23 mouse cellular contexts compared by ENCODE assay signal in the genomic region with DNA sequence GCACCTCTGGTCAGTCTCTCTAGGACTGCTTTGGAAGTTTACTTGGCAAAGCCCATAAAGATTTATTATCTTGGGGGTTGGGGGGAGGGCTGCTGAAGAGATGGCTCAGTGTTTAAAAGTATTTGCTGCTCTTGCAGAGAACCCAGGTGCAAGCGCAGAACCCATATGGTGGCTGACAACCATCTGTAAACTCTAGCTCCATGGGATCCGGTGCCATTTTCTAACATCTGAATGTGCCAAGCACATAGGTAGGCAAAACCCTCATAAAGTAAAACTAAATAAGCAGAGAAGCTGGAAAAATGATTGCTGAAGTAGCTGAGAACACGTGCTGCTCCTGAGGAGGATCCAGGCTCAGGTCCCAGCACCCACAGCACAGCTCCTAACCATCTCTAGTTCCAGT. TPM values are rescaled to one million over a fixed set of nuclear protein-coding genes. Genes with fewer than 3 reads are reported as not detected.
A peak's percentile ranks its signal among the peaks of the same experiment; 100 is the strongest.
DNase-seq lines count a peak whose midpoint lies in the region; ATAC-seq and TF ChIP-seq lines count a peak whose summit lies in the region.
"Had no signal": no experiment of that assay in that cellular context is flagged by ENCODE, and none has a peak within 500 bp of the region (broad histone marks: within the 10 kb centered on the region; RNA-seq: fewer than 3 reads in every experiment).

No protein-coding gene starts in this region.

- H3K4me1 ChIP-seq in intestine, embryonic 14.5 days (replicated peaks; ENCODE audit: control insufficient read depth, insufficient read depth, low read length): peaks cover 6% of the 10 kb centered on the region; the same call in 1 of the 2 replicates
- no peaks in the 10 kb centered on the region for H3K4me1 ChIP-seq in intestine, postnatal 0 days (replicated peaks; ENCODE audit: control insufficient read depth, insufficient read depth, low read length)
- peaks cover 4% of the 10 kb centered on the region for H3K4me1 ChIP-seq in testis, adult 2 months (ENCODE audit: control insufficient read depth, insufficient read depth, low read length)
- H3K4me1 ChIP-seq: embryonic facial prominence, embryonic 12.5 days; hindbrain, embryonic 12.5 days; hindbrain, embryonic 15.5 days had no signal

- whole genome bisulfite sequencing in intestine, embryonic 14.5 days: 42% methylated on average over 3 of the region's 3 CpGs
- WGBS in intestine, postnatal 0 days: 55% methylated on average over 3 of the region's 3 CpGs

- no peak for DNase-seq in intestine, embryonic 14.5 days (ENCODE audit: low spot score)
- DNase-seq in layer of hippocampus, adult 2 months (ENCODE audit: low spot score in 2 of 2): peak in 1 of 2 experiments; percentile 66
- no peak for DNase-seq in layer of hippocampus, postnatal 14 days (ENCODE audit: low spot score in 2 of 2)
- DNase-seq in testis, postnatal 10 days (ENCODE audit: low spot score): no peak
- DNase-seq: adrenal gland, postnatal 10 days; adrenal gland, postnatal 36 days; cerebellum, adult 11 months; cerebellum, adult 2 months; cerebellum, adult 9-11 months; cerebellum, postnatal 25 days; forebrain, postnatal 0 days; gastrocnemius, adult 2 months; gastrocnemius, postnatal 14 days; heart, adult 11 months had no signal

- H3K36me3 ChIP-seq in intestine, embryonic 14.5 days (ENCODE audit: control insufficient read depth, insufficient read depth, low read length): peaks cover 60% of the 10 kb centered on the region
- peaks cover 44% of the 10 kb centered on the region for H3K36me3 ChIP-seq in intestine, postnatal 0 days (ENCODE audit: control insufficient read depth, insufficient read depth)
- peaks cover 9% of the 10 kb centered on the region for H3K36me3 ChIP-seq in testis, adult 2 months (ENCODE audit: control insufficient read depth, insufficient read depth, low read length)

- peak overlapping the region; percentile 23; the same call in 1 of the 2 replicates for H3K27ac ChIP-seq in intestine, embryonic 14.5 days (ENCODE audit: low read depth)
- H3K27ac ChIP-seq in intestine, postnatal 0 days (ENCODE audit: low read depth, low read length): no peak overlapping the region
- peak overlapping the region; percentile 53 for H3K27ac ChIP-seq in layer of hippocampus, adult 2 months
- H3K27ac ChIP-seq in testis, adult 2 months (ENCODE audit: control insufficient read depth, insufficient read depth, low read depth, low read length): peak overlapping the region; percentile 92
- H3K27ac ChIP-seq: embryonic facial prominence, embryonic 12.5 days; embryonic facial prominence, embryonic 15.5 days; gastrocnemius, adult 2 months; hindbrain, embryonic 12.5 days; hindbrain, embryonic 15.5 days had no signal

- H3K9ac ChIP-seq in intestine, embryonic 14.5 days (ENCODE audit: low read length): no peak overlapping the region
- H3K9ac ChIP-seq in intestine, postnatal 0 days (ENCODE audit: low read depth, low read length): no peak overlapping the region
- H3K9ac ChIP-seq: embryonic facial prominence, embryonic 12.5 days; embryonic facial prominence, embryonic 15.5 days; forebrain, postnatal 0 days; hindbrain, embryonic 12.5 days; hindbrain, embryonic 15.5 days had no signal

- no peak for TF ChIP-seq POLR2A in testis, adult 2 months (IDR thresholded peaks at IDR 0.05; ENCODE audit: control insufficient read depth, low read depth, low read length)

- no peaks in the 10 kb centered on the region for H3K9me3 ChIP-seq in intestine, embryonic 14.5 days (ENCODE audit: control insufficient read depth, low read length)
- no peaks in the 10 kb centered on the region for H3K9me3 ChIP-seq in intestine, postnatal 0 days (ENCODE audit: control insufficient read depth)
- H3K9me3 ChIP-seq: embryonic facial prominence, embryonic 12.5 days; embryonic facial prominence, embryonic 15.5 days; hindbrain, embryonic 12.5 days; hindbrain, embryonic 15.5 days had no signal

- H3K4me2 ChIP-seq in intestine, embryonic 14.5 days (ENCODE audit: low read length): no peak overlapping the region
- no peak overlapping the region for H3K4me2 ChIP-seq in intestine, postnatal 0 days (replicated peaks; ENCODE audit: low read depth)
- H3K4me2 ChIP-seq: embryonic facial prominence, embryonic 12.5 days; embryonic facial prominence, embryonic 15.5 days; heart, embryonic 11.5 days; hindbrain, embryonic 12.5 days; hindbrain, embryonic 15.5 days had no signal

- H3K27me3 ChIP-seq in intestine, embryonic 14.5 days (replicated peaks; ENCODE audit: control insufficient read depth, insufficient read depth, low read length): no peaks in the 10 kb centered on the region
- no peaks in the 10 kb centered on the region for H3K27me3 ChIP-seq in intestine, postnatal 0 days (replicated peaks; ENCODE audit: control insufficient read depth, insufficient read depth, low read length)
- H3K27me3 ChIP-seq in testis, adult 2 months (ENCODE audit: control insufficient read depth, insufficient read depth, low read length): no peaks in the 10 kb centered on the region
- H3K27me3 ChIP-seq: embryonic facial prominence, embryonic 12.5 days; embryonic facial prominence, embryonic 15.5 days; hindbrain, embryonic 12.5 days; hindbrain, embryonic 15.5 days had no signal

- no peak for ATAC-seq in intestine, embryonic 14.5 days (replicated peaks; ENCODE audit: low FRiP score, low TSS enrichment, low read depth)
- no peak for ATAC-seq in intestine, postnatal 0 days
- ATAC-seq: activated CD4-positive, CD25-positive, alpha-beta regulatory T cell, adult 4 months; forebrain, embryonic 14.5 days; forebrain, postnatal 0 days had no signal

- H3K4me3 ChIP-seq in intestine, embryonic 14.5 days (ENCODE audit: low read depth, low read length): no peak overlapping the region
- no peak overlapping the region for H3K4me3 ChIP-seq in intestine, postnatal 0 days (ENCODE audit: low read depth, low read length)
- H3K4me3 ChIP-seq in layer of hippocampus, adult 2 months: no peak overlapping the region
- peak overlapping the region; percentile 89 for H3K4me3 ChIP-seq in testis, adult 2 months (ENCODE audit: control insufficient read depth, low read depth, low read length)
- H3K4me3 ChIP-seq: embryonic facial prominence, embryonic 12.5 days; embryonic facial prominence, embryonic 15.5 days; gastrocnemius, adult 2 months; hindbrain, embryonic 12.5 days; hindbrain, embryonic 15.5 days had no signal

- TF ChIP-seq CTCF in intestine, postnatal 0 days (IDR thresholded peaks at IDR 0.05; ENCODE audit: low read depth): no peak
- no peak for TF ChIP-seq CTCF in layer of hippocampus, adult 2 months (conservative IDR thresholded peaks at IDR 0.05)
- TF ChIP-seq CTCF in testis, adult 2 months (IDR thresholded peaks at IDR 0.05; ENCODE audit: control insufficient read depth, insufficient read depth, insufficient replicate concordance, low read depth, low read length): no peak

RNA-seq across cellular contexts. Expression of gene Kpna6, which starts 11.0 kb away (rescaled TPM):
- polyA plus RNA-seq in intestine, embryonic 14.5 days (2014; fragmentation: Nextera tagmentation; extraction: Ambion mirVana): 13.3 and 13.4 TPM in 2 replicates
- polyA plus RNA-seq in intestine, postnatal 0 days (2015; fragmentation: Nextera tagmentation; extraction: Ambion mirVana): 8.3 and 9.8 TPM in 2 replicates
- 10 to 100 TPM; 88.7 to 97.9 TPM for total RNA-seq in layer of hippocampus, adult 2 months (2021)
- total RNA-seq in layer of hippocampus, postnatal 14 days (2021): 10 to 100 TPM; 88.9 to 93.4 TPM
- 140 and 143 TPM in 2 replicates for polyA plus RNA-seq in testis, adult 2 months (2012; rRNA removed)

RNA-seq across cellular contexts. Expression of gene Txlna, which starts 20.7 kb away (rescaled TPM):
- polyA plus RNA-seq in intestine, embryonic 14.5 days (2014; fragmentation: Nextera tagmentation; extraction: Ambion mirVana): 81.7 and 92.8 TPM in 2 replicates
- polyA plus RNA-seq in intestine, postnatal 0 days (2015; fragmentation: Nextera tagmentation; extraction: Ambion mirVana): 18.5 and 19.2 TPM in 2 replicates
- 10 to 100 TPM; 49.7 to 51.3 TPM for total RNA-seq in layer of hippocampus, adult 2 months (2021)
- total RNA-seq in layer of hippocampus, postnatal 14 days (2021): 10 to 100 TPM; 39.8 to 46.9 TPM
- polyA plus RNA-seq in testis, adult 2 months (2012; rRNA removed): 15.3 and 15.9 TPM in 2 replicates

RNA-seq across cellular contexts. Expression of gene Tmem39b, which starts 35.1 kb away (rescaled TPM):
- 26.6 and 28.9 TPM in 2 replicates for polyA plus RNA-seq in intestine, embryonic 14.5 days (2014; fragmentation: Nextera tagmentation; extraction: Ambion mirVana)
- polyA plus RNA-seq in intestine, postnatal 0 days (2015; fragmentation: Nextera tagmentation; extraction: Ambion mirVana): 4.0 and 4.6 TPM in 2 replicates
- total RNA-seq in layer of hippocampus, adult 2 months (2021): 10 to 100 TPM; 14.6 TPM
- 10 to 100 TPM; 12.8 to 15.2 TPM for total RNA-seq in layer of hippocampus, postnatal 14 days (2021)
- polyA plus RNA-seq in testis, adult 2 months (2012; rRNA removed): 273 and 283 TPM in 2 replicates

RNA-seq across cellular contexts. Expression of gene Ccdc28b, which starts 37.8 kb away (rescaled TPM):
- polyA plus RNA-seq in intestine, embryonic 14.5 days (2014; fragmentation: Nextera tagmentation; extraction: Ambion mirVana): 43.1 and 45.5 TPM in 2 replicates
- 29.6 and 32.0 TPM in 2 replicates for polyA plus RNA-seq in intestine, postnatal 0 days (2015; fragmentation: Nextera tagmentation; extraction: Ambion mirVana)
- total RNA-seq in layer of hippocampus, adult 2 months (2021): 10 to 100 TPM; 70.2 to 81.0 TPM
- total RNA-seq in layer of hippocampus, postnatal 14 days (2021): 100 to 1,000 TPM; 102 to 116 TPM
- polyA plus RNA-seq in testis, adult 2 months (2012; rRNA removed): 13.8 and 14.1 TPM in 2 replicates

RNA-seq across cellular contexts. Expression of gene Iqcc, which starts 42.7 kb away (rescaled TPM):
- polyA plus RNA-seq in intestine, embryonic 14.5 days (2014; fragmentation: Nextera tagmentation; extraction: Ambion mirVana): 26.2 and 26.4 TPM in 2 replicates
- 15.9 and 17.9 TPM in 2 replicates for polyA plus RNA-seq in intestine, postnatal 0 days (2015; fragmentation: Nextera tagmentation; extraction: Ambion mirVana)
- total RNA-seq in layer of hippocampus, adult 2 months (2021): 10 to 100 TPM; 31.5 to 34.3 TPM
- 10 to 100 TPM; 31.3 to 35.7 TPM for total RNA-seq in layer of hippocampus, postnatal 14 days (2021)
- polyA plus RNA-seq in testis, adult 2 months (2012; rRNA removed): 45.7 and 46.2 TPM in 2 replicates
